Mouse (Mus musculus): ENCODE results near the gene Lrrc15.

Lrrc15 gene

DNA sequence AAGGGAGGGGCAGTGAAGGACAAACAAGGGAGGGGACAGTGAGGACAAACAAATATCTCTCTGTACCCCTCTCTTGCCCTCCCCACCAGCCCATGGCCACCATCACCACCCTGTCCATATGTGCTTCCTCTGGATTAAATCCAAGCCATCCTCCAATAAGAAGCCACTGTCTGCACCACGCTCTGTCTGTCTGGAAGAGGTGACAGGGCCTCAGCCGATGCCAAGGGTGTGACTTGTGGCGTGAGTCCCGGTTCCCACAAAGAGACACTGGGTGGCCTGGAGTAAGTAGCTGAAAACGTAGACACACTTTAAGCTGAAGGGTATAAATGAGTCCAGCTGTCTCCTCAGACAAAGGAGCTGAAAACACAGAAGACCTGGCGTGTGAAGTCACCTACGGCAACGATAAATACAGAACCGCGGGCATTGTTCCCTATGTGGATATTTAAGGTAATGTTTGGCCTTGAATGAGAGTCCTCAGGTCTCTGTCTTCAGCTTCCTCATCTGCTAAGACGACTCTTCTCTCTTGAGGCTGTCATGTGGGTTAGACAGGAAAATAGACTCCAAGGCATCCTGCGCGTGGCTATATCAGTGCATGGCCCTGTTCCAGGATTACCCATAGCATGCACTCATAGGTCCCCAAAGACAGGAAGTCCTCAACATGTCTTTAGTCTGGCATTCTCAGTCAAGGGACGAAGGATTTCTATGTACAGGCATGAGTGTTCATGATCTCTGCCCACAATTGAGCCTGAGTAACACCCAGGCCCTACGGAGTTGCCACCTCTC lies 7.3 kb downstream of the Lrrc15 start:
- DNase-seq (ENCODE audit: low read depth), result no peak

DNA sequence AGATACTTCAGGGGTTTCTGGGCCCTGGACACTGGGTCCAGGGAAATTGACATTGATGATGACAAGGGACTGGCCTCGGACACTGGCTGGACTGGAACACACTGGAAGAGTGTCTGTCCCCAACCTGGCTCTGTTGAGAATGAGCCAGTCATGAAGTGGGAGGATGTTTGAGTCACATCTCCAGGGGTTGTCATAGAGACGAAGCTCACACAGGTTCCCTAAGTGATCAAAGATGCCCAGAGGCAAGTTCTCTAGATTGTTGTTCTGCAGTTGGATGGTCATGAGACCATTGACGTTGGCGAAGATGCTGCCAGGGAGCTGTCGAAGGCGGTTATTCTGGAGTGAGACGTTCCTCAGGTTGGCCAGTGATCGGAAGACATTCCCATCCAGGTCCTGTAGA lies 10.0 kb downstream of the Lrrc15 start:
- DNase-seq (ENCODE audit: low read depth), result no peak

DNA sequence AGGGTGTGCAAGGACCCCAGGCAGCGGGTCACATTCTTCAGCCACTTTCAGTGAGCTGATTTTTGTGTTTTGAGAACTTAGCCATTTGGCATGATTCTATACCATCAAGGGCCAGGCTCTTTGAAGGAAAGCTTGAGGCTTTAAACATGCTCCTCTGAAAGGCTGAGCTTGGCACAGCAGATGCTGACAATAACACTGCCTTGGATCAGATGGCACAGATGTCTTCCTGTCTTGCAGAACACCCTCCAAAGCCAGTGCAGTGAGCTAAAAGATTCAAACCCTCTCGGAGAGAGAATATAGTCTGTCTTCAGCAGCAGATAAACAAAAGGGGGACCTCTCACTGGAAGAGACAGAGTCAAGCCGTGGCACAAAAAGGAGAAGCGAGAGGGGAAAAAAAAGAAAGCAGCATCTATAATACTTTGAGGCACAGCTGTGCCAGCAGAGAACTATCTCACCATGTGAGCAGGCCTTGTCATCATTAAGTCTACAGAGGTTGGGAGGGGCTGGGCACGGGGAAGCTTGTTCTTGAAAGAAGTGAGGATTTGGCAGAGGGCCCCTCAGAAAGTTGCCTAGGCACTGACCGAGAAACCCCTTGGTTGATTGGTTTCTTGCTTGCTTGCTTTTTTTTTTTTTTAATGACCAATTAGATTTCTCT lies 11.0 kb downstream of the Lrrc15 start:
- DNase-seq (ENCODE audit: low read depth), result peak; percentile 67

DNA sequence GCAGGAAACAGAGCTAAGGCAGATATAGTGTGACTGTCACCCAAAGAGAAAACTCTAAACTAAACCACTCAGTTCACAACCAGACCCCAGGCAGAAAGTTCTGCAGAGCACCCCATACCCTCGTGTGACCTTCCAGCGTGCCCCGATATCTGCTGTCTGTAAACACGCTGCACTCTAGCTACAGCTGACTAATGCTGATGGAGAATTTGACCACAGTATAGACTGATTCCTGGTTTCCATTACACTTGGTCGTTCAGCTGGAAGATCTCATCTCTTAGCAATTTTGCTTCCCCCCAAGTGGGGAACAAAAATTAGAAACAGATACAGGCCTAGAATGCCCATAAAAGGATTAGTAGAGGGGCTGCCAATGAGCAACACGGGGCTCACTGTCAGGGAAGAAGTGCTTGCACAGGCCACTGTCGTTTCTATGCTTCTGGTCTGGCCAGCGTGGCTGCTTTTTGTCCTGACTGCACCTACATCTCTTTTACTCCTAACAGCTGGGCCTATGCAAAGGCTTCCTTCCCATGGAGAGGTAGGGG lies 11.8 kb downstream of the Lrrc15 start:
- DNase-seq (ENCODE audit: low read depth), result peak; percentile 79

DNA sequence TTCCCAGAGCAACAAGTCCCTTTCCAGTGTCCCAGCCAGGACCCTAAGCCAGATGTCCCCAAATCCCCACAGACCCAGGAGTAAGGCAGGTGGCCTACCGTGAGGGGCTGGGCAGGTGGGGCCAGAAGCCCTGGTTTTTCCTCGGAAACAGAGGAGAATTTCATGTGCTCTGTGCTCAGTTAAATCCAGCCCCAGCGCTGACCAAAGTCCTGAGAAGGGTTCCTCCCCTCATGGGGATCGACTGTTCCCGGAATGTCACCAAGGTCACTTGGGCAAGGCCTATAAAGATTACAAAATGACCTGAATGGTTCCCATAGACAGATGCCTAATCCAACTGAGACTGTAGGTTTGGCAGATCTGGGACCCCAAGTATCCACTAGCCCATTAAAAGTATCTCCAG lies 15.7 kb downstream of the Lrrc15 start, which contains the start of gene Cpn2:
Gene Cpn2 (minus strand): TSS at position 141 of the 400 bp plus-strand sequence.
- DNase-seq (ENCODE audit: low read depth), result no peak

DNA sequence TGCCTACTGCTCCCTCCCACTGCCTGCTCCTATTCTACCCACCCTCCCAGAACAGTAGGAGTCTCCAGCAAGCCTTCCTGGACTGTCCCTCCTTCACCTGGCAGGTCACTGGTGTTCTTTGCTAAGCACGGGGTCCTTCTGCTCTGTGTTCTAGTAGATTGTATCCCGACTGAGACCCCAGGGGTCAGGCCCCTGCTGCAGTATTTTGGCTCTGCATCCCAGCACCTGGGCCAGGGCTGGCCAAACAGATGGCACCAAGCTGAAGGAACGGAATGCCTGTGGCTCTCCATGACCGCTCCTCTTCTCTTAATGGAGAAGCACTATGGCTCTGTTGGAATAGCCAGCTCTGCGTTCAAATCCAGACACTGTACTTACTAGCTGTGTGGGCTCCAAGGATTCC lies 16.5 kb downstream of the Lrrc15 start:
- no peak for DNase-seq (ENCODE audit: low read depth)

DNA sequence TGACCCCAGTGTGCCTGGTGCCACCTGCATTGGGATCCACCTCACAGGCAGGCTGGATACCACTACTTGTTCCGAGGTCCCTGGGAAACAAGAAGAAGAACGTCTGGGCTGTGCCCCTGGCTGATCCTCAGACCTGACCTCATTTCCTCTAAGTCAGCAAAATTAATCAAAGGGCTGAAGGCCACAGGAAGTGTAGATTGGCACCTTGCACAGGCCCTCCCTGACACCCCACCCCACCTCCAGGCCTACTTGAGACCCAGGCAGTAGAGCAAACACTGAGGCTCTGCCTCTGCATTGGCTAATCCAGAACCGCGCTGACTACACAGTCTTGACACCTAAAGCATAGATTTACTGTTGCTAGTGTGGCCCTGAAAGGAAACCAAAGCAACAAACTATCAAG lies 17.4 kb downstream of the Lrrc15 start:
- no peak for DNase-seq (ENCODE audit: low read depth)

DNA sequence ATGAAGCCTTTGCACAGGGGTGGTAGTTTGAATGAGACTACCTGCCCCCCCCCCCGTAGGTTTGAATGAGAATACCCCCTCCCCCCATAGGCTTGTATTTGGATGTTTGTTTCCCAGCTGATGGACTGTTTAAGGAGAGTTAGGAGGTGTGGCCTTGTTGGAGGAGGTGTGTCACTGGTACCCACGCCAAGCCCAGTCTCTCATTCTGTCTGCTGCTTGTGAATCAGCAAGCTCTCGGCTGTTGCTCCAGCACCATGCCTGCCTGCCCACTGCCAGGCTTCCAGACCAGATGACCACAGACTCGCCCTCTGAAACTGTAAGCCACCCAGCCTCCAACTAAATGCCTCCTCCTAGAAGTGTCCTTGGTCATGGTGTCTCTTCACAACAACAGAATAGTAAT lies 19.9 kb downstream of the Lrrc15 start:
- DNase-seq (ENCODE audit: low read depth), result peak; percentile 63

DNA sequence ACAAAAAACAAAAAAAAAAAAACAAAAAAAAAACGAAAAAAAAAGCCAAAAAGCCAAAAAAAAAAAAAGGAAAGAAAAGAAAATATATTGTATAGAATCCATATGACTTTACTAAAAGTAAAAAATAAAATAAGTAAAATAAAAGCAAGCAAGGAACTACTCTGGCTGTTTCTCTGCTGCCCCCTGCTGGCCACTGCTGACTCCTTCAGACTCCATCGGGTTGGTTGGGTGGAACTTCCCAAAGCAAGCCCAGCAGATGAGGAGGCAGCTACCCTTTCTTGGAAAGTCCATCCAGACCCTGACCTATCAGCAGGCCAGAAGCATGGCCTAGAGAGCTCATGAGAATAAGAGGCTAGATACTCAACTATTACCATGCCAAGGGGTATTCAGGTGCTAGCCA lies 20.4 kb downstream of the Lrrc15 start:
- DNase-seq (ENCODE audit: low read depth), result peak; percentile 92

DNA sequence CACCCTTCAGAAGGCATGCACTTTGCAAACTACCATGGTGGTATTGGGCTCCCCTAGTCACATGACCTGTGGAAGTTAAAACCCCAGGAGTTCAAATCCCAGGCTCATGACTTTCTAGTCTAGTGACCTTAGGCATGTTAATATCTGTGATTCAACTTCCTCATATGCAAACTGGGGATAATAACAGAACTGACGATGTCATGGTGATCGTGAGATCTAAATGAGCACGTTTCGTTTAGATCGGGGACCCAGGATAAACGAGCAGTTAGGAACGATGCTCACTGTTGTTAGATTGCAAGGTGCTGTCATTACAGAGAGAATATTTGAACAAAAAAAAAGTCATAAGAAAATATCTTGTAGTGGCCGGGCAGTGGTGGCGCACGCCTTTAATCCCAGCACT lies 20.9 kb downstream of the Lrrc15 start:
- no peak for DNase-seq (ENCODE audit: low read depth)

DNA sequence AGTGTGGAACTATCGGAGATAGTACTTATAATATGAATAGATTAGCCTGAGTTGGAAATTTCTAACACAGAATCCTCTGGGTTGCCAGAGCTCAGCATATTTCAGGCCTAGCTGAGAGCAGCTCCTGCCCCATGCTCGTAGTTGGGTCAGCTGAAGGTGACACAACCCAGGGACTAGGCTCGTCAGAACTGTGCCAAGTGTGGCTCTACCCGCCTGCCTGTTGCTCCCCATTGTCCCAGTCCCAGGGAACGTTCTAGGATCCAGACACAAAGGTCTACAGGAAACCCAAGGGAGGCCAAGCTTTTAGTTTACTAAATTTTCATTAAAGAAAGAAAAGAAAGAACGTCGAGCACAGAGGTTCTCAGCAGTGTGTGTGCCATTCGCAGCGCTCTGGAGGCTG lies 21.7 kb downstream of the Lrrc15 start:
- no peak for DNase-seq (ENCODE audit: low read depth)

DNA sequence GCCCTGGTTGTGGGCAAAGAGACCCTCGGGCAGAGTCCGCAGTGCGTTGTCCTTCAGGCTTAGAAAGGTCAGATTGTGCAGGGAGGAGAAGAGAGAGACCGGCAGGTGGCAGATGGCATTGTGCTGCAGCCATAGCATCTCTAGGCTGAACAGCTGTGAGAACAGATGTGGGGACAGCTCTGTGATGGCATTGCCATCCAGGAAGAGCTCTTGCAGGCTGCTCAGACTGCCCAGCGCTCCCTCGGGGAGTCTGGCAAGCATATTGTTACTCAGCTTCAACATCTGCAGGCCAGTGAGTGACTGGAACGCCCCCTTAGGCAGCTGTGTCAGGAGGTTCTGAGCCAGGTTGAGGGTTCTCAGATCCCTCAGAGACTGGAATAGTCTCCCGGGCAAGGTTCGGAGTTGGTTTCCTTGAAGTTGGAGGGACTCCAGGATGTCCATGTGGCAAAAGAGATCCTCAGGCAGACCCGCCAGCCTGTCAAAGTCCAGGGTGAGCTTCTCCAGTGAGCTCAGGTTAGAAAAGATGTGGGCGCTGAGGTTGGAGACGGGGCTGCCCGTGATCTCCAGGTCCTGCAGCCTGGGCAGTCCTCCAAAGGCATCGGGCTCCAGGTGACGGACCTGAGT lies 22.9 kb downstream of the Lrrc15 start:
- DNase-seq (ENCODE audit: low read depth), result no peak

DNA sequence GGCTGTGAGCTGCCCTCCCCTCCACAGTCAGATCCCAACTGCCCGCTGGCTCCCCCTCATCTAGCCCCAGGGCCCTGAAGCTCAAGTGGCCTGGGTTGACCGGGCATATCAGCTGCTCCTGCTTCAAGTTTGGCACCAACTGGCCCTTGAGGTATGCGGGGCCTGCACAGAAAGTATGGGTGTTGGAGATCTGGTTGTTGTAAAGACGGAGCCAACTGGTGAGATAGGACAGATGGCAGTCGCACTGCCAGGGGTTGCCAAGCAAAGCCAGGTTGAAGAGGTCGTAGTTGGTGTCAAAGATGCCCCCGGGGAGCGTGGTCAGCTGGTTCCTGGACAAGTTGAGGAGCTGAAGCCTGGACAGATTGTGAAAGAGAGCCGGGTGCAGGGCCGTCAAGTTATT lies 23.6 kb downstream of the Lrrc15 start:
- no peak for DNase-seq (ENCODE audit: low read depth)

DNA sequence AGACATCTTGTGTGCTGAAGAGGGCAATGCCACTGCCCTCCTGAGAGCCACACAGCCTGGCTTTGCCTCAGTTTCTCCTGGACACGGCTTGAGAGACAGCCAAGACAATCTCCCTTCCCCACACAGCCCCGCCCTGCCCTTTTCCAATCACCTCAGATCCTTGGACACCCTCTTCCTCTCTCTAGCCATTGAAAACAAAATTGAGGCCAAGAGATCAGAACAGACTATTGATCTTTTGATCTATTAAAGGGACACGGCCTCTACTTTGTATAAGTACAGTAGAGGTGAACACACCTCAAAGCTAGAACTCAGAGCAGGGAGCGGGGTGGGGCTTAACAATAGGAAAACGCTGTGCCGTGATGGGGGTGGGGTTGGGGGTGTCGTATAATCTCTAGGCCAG lies 24.6 kb downstream of the Lrrc15 start:
- no peak for DNase-seq (ENCODE audit: low read depth)

DNA sequence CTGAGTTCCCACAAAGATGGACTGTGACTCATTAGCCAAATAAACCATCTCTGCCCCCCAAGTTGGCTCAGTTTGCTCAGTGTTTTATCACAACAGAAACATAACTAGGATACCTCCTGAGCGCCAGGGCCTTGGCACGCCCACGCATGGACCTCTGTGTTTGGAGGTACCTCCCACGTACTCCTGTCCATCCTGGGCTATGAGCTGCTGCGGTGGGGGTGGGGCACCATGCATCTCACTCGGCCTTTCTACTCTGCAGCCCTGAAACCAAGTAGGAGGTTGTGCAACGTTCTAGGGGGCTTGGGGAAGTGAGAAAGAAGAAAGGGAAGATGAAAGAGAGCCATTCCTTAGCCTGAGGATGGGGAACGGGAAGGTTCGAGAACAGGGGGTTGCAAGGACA lies 25.3 kb downstream of the Lrrc15 start:
- DNase-seq (ENCODE audit: low read depth), result peak; percentile 54

DNA sequence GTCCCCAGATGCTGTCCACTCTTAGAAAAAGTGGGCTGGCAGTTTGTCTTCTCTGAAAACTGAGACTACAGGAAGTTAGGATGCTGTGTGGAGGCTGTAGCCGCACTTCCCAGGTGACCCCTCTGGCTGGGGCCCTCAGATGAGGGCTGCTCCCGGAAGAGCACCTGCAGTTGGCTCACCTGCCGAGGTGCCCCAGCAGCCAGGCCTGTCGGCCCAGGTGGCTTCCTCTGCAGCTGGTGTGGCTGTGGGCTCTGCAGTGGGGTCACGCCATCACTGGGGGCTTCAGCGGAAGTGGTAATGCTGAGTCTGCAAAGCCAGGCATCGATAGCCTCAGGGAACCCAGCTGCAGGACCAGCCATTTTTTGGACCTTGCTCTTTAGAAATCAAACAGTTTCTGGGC lies 28.0 kb downstream of the Lrrc15 start:
- no peak for DNase-seq (ENCODE audit: low read depth)

DNA sequence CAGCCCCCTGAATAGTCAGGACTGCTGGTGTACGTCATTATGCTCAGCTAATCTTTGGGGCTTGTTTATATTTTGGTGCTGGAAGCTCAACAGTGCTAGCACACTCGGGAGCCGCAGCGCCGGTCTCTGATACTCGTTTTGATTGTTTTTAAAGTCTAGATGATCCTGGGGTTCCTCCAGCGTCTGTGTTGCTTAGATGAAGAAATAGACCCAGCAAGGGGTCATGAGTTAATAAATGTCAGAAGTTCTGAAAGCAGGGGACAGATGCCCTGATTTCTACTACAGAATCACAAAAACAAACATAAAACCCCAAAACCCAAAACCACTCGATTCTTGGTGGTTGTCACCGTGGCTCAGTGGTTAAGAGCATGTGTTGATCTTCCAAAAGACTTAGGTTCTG lies 29.2 kb downstream of the Lrrc15 start:
- no peak for DNase-seq (ENCODE audit: low read depth)

DNA sequence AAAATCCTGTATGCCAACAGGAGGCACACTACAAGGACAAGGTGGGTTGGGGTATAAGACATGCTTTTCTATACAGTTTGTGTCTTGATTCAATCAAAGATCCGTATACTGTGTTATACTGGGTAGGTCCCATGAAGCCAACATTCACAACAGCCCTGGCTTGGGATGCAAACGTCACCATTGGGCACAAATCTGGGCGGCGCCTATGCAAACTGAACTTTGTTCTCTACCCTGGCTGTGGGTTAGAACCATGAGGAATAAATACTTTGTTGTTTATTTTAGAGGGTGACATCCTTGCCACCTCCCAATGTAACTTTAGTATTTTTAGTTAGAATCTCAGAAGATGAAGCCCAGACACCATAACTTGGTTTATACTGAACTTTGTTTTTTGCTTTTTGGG lies 29.7 kb downstream of the Lrrc15 start:
- no peak for DNase-seq (ENCODE audit: low read depth)

DNA sequence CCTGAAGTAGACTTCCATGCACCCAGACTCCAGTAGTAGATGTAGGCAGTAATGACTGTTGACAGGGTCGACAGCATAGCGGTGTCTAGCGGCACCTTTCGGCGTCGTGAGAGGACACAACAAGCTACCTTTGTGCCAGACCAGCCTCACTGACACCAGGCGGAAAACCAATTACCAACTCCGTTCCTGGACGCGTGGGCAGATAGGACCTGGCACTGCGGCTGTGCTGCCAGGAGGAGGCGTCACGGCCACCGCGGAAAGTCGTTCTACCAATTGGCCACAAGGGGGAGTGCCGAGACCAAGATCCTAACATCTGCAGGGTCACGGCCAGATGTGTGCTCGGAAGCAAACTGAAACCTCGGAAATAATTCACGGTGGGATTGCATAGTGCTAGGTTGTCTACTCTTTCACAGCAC lies 31.0 kb downstream of the Lrrc15 start:
- DNase-seq (ENCODE audit: low read depth), result peak; percentile 95

DNA sequence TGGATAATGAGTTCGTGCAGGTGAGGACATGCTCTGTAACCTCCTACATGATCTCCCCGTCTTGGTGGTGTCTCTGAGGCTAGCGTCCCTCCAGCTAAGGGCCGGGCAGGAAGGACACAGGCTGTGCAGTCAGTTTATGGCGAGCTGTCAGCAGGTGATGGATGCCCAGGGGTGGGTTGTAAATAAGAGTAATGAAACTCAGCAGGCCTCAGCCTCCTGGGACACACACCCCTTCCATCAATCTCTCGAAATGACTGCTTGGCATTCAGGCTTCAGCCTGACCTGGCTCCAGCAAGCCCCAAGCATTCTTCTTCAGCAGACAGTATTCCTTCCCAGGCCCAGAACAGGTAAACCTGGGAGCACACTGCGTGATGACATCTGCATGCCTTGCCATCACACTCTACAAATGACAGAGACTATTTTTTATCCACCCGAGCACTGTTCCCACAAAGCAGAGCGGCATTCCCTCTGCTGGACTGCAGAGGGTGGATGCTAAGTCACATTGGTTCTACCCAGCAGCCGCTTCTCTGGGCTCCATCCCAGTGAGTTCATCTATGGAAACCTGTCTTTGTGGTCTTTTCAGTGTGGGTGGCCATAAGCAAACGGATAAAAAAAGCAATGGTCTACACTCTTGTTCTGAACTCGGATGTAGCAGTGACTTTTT lies 38.9 kb downstream of the Lrrc15 start:
- DNase-seq (ENCODE audit: low read depth), result peak; percentile 17

DNA sequence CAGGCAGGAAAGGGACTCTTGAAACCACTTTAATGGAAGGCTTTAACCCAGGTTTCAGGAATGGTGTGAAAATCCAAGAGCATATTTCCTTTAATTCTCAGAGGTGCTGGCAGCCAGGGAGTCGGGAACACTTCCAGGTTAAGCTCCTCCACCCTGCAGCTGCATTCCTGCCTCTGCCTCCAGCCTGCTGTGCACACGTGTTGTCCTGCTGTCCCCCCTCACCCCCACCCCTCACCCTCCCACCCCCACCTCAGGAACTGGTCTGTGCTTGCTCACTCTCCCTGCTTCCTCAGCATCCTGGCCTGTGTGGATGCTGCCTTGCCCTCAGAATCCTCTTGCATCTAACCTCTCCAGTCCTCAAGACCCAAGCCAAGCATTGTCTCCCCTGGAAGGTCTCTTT lies 41.4 kb downstream of the Lrrc15 start:
- peak; percentile 27 for DNase-seq (ENCODE audit: low read depth)

DNA sequence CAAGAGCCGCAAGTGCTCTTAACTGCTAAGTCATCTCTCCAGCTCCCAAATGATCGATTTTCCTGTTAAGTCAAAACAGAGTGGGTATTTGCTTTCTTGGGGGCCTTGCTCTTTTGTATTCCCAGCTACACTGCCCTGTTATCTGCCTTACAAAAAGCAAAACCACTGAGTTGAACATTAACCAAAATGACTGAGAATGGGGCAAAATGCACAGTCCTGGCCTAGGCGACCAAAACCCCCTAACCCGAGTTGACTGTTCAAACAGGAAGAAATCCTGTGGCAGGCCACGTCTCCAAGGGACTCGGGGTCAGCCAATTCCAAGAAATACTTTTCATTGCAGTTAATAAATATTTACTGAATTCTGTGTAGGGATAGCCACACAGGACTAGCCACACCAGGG lies 44.3 kb downstream of the Lrrc15 start:
- DNase-seq (ENCODE audit: low read depth), result no peak
